Mouse (Mus musculus): ENCODE data around the gene Ntn1.
A peak's percentile ranks its signal among the peaks of the same experiment; 100 is the strongest.

The Ntn1 gene

DNA sequence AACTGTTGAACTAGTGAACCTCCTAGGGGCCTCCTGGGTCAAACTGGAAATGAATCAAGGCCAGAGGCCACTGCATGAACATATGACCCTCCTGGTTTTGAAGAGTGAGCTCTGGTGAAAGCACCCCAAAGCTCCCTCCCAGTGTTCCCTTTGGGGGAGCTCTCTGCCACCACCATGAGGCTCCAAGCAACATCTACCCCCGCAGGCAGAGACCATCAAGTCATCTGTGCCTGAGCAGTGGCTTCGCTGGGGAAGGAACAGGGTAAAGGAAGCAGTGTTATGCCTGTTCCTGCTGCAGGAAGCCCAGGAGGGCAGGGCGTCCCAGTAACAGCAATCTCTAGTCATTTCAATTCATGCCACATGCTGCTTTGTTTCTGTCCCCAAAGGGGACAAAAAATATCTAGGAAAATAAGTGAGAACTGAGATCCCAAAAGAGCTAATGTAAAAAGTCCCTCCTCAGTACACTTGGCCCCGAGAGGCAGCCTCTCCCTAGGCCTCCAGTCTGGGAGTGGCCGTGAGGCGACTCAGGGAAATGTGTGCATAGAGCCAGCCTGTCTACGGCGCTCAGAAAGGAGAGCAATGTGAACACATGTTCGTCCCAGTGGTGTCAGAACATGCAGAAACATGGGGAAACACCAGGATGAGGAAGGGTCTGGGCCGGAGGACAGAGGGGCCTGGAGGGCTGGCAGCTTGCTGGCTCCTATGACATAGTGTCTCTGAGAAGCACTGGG is 139.3 kb downstream of the Ntn1 start:
- no peak for DNase-seq (ENCODE audit: low spot score)

DNA sequence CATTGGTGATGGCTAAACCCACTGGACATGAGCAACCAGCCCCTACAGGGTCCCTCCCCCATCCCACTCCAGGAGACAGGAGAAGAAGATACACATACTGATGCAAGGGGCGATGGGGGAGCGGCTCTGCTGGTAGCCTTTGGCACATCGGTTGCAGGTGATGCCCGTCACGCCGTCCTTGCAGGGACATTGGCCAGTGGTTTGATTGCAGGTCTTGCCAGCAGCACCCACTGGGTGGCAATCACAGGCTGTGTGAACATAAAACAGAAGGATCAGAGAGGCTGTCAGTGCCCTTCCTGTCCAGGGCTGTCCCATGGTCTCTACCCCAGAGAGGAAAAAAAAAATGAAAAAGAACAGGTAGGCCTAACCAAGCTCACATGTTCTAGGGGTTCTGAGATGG is 140.2 kb downstream of the Ntn1 start:
- DNase-seq (ENCODE audit: low spot score) = no peak

DNA sequence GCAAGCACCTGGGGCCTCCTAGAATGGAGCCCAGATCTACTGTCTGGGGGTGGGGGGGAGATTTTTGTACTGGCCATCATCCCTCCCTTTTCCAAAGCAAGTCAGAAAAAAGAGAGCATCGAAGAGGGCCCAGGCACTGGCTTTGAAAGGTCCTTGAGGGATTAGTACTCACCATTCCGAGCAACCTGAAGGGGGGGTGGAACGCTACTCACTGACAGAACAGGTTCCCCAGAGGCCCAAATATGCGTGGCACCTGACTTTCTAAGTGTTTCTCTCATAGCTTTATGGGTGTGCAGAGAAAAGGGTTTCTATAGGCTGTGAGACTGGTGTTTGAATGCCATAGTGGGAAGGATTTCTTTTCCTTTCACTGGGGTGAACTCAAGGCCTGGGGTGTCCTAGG is 142.1 kb downstream of the Ntn1 start:
- DNase-seq (ENCODE audit: low spot score) = no peak

DNA sequence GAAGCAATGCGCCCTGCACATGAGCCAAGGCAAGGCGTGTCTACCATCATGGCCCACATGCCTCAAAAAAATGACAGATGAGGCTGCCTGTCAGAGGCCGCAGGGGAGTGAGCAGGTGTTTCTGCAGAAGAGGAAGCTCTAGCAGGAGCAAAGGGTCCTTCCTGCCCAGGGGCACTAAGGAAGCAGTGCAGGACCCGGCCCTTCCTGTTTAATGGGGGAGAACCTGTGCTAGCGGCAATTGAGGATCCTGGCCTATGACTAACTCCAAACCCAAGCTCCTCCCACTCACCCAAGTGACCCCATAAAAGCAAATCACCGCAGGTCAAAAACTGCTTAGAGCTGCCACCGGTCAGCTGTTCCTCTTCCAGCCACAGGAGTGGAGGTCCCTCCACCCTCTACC is 147.1 kb downstream of the Ntn1 start:
- no peak for DNase-seq (ENCODE audit: low spot score)

DNA sequence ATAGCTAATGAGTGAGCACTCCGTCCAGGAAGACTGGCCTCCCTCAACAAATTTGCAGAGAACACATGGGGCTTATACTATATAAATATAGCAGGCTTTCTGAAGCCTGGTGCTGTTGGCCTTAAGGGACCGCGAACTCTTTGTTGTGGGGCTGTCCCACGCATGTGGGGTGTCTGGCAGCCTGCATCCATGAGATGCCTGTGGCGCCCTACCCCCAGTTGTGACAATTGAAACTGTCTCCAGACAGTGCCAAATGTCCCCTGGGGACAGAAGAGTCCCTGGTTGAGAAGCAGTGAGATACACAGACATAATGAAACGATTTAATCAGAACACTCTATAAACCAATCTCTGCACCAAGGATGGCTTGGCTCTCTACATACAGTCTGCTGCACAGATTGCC is 150.5 kb downstream of the Ntn1 start:
- DNase-seq (ENCODE audit: low spot score) = no peak

DNA sequence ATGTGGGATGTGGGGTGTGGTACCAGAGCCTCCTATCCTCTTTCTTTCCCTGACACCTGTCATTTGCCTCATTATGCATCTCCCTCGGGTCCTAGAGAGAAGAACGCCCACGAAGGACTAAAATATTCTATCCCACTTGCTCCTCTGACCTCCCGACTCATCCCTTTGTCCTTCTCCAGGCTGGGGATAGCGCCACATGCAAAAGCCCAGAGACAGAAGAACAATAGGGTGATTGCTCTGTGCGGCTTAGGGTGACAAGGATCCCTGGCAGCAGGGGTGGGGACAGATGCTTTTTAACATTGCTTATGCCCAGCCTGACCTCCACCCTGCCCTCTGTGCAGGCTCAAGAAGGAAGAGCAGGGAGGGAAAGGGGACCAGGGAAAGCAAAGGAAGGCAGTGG is 152.7 kb downstream of the Ntn1 start:
- DNase-seq (ENCODE audit: low spot score) = no peak

DNA sequence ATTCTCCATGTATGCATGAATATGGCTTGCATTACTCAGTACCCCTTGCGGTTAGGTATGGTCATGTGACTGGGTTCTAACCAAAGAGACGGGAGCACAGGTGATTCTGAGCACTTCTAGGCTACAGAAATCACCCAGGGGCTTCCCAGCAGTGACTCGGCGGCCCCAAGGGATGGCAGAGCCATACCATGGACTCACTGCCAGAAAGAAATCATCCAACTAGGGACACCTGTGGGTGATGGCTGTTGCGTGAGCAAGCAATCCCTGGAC is 155.7 kb downstream of the Ntn1 start:
- DNase-seq (ENCODE audit: low spot score) = no peak

DNA sequence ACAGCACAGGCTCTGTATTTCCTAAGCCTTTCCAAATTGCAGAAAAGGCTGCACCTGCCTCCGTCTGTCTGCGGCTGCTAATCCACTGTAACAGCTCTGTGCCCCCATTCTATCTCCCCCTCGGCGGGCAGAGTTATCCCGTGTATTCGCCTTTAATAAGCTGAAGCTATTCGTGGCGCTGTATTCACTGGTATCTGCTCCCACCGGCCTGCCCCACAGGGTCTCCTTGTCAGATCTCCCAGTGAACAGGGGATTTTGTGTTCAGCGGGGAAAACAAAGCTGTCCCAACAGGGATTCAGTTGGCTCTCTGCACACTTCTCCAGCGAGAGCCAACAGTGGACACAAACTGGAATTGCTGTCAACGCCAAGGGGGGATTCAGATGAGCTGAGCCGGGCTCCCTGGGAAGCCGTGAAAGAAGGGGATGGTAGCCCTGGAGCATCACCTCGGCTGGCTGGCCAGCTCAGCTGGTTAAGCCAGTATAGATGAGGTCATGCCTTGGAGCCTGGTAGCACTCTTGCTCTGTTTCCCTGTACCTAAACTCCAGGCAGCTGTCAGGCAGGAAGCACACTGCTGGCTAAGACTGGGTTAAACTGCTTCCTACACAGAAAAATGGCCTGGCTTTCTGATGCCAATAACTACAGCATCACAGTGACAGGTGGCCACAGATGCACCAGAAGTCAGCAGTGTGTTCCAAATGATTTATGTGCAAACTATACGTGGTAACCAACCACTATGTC is 156.2 kb downstream of the Ntn1 start:
- no peak for DNase-seq (ENCODE audit: low spot score)

DNA sequence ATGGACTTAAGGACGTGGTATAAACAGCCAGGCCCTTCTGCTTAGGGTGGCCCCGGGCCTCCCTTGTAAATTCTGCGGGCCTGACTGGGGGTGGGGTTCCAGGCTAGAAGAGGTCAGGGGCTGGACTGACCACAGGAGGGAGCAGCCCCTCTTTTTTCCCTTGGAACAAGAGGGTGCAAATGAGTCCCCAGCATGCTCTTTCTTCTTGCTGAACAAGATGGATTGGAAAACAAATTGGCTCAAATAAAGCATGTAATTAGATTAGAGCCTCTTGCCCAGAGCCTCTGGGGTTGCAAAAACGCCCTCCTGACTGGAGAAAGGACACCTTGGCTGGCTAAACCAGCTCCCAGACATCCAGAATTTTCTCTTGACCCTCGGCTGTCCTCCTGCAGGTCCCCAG is 160.9 kb downstream of the Ntn1 start:
- no peak for DNase-seq (ENCODE audit: low spot score)

DNA sequence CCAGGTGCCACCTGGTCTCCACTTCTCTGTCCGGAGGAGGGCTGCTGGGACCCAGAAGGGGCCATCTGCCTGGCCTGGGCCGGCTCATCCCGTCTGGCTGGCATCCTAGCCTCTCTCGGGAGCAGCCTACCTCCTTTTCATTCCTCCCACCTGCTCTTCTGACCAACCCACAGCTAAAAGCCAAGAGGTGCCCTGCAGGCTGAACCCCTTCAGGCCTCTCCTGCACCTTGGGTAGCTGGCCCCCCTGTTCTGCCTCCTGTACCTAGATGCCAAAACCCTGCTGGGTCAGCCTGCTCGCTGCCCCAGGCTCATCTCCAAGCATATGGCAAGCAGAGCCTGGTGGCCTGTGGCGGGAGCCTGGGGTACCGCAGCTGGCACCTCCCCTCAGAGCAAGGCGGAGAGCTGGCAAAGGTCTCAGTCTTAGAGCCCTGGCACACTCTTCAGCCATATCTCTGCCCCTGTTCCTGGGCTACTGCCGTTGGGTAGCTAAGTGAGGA is 167.1 kb downstream of the Ntn1 start:
- DNase-seq (ENCODE audit: low spot score) = no peak

DNA sequence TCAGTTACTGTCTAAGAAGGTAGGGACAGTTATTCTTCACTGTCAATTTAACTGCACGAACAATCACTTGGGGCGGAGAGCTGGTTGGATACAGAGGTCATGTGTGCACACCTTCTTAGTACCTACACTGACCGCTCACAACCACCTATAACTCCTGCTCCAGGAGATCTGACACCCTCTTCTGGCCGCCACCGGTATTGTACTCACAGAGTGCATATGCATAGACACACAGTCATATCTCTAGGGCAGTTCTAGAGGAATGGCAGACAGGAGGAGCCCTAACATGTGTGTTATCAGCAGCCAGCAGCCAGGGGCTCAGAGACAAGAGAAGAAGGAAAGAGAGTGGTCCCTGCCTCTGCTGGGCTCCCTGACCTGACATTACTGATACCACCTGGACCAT is 169.1 kb downstream of the Ntn1 start:
- no peak for DNase-seq (ENCODE audit: low spot score)

DNA sequence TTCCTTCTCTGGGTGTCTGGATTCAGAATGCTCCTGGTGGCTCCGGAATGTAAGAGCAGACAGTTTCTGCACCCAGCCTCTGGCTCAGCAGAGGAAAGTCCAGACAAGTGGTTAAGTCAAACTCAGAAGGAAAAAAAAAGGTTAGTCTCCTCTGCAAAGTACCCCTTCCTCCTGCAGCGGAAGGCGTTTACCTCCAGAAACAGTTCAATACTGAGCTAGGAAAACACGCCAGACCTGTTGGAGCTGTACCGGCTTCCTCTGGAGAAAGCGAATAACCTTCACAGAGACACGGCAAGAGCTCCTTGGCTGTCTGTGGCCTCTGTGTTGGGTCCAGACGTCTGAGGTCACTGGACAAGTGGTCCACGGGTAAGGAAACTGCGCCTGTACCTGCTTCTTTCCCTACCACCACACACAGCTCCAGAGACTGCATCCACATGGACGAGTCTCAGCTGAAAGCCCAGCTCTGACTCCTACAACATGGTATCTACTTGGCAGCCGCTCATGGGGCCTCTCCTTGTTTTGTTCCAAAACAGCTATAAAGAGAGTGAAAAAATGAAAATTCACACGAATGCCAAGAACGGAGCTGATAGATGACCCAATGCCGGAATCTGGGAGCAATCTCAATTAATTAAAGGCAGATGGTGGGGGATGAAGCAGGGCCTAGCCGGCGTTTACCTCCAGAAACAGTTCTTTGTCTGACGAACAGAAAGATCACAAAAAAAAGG is 171.5 kb downstream of the Ntn1 start:
- peak; percentile 17 for DNase-seq (ENCODE audit: low spot score)

DNA sequence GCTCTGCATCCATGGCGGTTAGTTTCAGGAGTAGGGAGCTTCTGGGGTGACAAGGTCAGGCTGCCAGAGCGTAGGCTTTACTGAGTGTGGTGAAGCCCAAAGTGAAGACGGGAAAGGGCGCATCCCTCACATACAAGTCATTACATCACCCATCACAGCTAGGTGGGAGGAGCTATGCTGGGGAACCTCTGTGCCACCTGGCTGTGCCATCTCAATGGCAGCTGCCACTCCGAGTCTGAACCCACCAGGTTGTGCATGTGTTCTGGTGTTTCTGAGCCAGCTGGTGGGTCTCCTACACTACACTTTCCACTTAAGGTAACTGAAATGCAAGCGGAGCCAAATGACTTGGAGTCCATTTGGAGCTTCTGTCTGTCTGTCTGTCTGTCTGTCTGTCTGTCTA is 172.8 kb downstream of the Ntn1 start:
- no peak for DNase-seq (ENCODE audit: low spot score)

DNA sequence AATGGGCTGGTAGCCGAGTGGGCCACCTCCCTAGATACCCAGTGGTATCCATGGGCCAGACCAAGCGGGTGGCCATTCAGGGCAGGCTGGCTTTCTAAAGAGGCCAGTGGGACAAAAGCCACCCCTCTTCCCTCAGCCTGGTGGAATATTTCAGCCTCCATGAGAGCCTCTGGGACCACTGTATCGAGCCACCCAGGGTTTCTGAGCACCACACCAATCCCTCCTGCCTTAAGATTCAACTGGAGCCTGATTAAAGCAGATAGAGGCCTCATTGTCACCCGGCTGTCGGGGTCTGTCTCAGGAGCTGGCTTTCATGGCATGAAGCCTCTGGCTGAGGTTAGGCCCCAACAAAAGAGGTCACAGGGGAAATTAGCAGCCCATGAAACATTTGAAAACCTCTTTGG is 174.0 kb downstream of the Ntn1 start:
- DNase-seq (ENCODE audit: low spot score) = no peak

DNA sequence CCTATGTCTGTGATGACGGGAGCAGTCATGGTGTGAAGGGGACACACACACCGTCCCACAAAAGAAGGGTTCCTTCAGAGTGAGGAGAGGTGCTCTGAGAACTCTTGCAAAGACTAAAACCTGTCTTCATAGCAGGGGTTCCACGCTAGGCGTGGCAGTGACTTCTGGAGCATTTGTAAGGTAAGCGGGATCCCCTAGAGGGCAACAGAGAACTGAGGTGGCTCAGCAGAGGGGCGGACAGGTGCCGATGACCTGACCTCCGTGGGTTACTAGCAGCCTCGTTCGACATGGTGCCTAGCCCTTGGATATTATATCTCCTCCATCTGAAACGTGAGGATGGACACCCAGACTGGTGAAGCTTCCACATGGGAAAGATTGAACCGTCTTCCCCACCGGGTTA is 177.5 kb downstream of the Ntn1 start:
- DNase-seq (ENCODE audit: low spot score) = no peak

DNA sequence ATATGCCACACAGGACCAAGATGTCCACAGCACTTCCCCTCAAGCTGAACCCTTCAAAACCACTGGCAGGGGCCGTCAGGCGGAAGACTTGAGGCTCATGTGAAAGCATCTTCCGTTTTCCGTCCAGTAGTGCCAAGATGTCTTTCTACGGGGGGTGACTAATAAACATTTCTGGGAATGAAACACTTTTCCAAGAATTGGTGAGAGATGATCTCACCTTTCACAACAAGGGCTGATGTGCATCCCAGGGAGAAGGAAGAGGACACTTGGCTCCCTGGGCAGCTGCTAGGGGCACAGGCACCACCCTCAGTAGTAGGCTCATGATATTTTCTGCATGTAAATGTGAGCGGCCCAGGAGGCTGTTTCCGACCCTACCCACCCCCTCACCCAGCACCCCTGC is 178.4 kb downstream of the Ntn1 start:
- DNase-seq (ENCODE audit: low spot score) = no peak

DNA sequence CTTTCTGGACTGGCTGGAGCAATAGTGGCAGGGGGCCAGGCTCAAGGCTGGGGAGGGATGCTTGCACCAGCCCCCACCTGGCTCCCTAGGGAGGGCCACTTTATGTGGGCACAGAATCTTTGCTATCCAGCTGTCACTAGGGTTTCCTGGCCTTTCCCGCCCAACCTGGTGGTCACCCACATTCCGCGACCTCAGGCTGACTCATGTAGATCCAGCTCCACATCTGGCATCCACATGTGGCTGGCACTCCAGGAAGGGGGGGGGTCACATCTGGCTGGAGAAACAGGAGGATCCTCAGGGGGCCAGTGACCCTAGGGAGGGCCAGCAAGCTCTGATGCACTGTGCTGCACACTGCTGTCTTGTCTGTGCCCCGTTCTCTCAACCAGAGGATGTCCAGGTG is 179.9 kb downstream of the Ntn1 start:
- DNase-seq (ENCODE audit: low spot score) = no peak

DNA sequence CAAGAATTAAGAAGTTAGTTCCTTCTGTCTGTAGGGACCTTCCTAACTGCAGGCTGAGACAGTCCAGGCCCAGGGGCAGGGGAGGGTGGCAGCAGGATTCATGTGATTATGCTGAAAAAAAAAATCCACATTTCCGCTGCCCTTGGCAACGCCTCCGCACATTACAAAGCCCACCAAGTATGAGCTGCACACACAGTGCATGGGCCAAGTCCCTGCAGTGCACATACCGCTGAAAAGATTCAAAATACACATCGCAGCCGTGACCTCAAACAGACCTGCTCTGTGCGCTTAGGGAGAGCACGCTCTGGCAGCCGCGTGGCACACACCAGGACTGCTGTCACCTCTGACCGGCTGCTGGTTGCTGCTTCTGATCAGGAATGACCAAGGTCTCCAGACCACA is 184.6 kb downstream of the Ntn1 start:
- no peak for DNase-seq (ENCODE audit: low spot score)

DNA sequence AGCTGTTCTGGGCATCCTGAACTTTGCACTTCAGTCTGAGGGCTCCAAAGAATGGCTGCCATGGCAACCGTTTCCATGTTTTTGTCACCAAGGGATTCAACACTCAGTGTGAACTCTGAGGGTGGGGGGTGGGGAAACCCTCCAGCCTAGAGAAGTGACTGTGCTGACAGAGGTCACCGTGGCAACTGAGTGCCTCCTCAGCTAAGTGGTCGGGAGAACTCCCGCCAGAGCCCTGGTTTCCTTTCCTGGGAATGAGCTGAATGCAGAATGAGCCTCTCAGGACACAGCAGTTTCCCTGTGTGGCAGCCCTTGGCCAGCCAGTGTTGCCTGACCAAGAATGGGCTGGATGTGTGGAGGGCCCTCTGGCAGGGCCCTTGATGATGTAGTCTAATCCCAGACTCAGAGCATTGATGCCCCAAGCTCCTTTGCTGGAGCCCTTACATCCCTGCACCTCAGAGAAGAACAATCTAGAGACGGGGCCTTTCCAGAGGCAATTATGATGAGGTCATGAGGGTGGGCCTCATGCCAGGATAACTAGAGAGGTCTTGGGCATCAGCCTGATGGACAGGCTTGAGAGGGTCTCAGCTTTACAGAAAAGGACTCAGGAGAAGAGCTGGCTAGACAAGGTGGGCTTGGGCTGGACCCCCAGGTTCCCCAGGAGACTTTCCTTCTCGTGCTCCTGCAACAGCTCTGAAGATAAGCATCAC is 185.3 kb downstream of the Ntn1 start:
- no peak for DNase-seq (ENCODE audit: low spot score)

DNA sequence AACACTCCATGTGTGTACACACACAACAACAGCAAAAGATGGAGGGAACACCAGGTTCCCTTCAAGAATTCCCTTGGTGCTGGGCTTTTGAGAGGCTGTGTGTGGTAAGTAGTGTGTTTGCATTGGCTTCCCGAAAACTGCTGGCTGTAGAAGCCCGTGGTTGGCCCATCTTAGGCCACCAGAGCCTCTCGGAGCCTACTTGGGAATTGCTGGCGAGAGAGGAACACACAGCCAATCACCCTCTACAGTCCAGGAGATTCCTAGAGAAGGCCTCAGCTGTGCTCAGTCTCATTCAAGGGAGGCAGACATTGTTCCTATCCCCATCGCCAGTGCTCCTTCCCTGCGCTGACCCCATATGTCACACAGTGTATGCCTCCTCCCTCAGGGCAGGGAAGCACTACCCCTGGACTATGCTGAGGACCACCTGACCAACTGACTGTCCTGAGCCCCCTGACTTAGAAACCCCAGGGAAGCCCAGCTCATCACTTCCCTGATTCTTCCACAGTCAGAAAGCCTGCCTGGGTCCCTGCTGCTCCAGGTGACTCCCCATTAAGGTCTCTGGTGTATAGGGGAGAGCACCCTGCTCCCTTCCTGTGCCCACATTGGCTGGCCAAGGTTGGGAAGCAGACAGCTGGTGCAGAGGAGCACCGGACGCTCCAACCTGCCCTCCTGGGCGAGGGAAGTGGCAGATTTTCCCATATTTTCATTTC is 186.0 kb downstream of the Ntn1 start:
- DNase-seq (ENCODE audit: low spot score) = no peak

DNA sequence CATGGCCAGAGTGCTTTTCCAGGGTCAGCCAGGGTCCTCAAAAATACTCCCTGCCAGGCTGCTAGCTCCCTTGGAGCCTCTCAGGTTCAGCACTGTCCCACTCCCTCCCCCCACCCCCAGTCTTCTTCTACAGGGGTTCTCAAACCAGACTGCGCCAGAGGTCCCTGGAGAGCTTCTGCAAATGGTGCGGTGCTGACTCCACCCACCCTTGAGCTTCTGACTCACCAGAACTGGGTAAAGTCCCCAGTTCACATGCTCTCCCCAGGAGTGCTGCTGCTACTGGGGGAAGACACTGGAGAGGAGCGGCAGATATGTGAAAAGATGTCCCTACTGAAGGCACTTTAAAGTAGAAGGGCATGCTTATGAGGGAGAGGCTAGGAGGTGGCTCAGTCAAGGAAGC is 186.7 kb downstream of the Ntn1 start:
- DNase-seq (ENCODE audit: low spot score) = no peak

DNA sequence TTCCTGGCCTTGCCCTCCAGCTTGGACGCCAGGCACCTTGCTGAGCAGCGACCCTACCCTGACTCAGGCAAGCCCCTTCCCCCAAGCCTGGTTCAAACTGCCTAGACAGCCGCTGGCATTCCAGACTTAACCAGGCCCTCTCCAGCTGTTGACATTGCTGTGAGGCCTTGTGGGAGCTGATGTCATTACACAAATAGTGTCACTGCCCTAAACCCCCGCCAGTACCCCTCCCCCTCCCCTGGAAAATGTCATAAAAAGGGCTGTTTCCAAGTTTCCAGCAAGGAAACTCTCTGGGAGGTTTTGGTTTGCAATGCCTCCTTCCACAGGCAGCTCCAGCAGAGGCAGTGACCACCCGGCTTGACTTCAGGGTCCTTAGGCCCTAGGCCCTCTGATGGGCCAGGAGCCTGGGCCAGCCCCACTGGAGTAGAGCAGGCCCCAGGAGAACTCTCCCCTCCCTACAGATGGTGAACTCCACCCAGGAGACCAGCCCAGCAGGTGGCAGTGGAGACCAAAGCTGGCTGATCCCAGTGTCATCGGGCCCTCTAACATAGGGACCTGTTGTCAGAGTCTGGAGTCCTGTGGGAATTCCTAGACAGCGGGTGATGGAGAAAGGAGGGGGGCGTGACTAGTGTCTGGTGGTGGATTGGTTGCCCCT is 188.6 kb downstream of the Ntn1 start:
- no peak for DNase-seq (ENCODE audit: low spot score)
